In the genomic region with DNA sequence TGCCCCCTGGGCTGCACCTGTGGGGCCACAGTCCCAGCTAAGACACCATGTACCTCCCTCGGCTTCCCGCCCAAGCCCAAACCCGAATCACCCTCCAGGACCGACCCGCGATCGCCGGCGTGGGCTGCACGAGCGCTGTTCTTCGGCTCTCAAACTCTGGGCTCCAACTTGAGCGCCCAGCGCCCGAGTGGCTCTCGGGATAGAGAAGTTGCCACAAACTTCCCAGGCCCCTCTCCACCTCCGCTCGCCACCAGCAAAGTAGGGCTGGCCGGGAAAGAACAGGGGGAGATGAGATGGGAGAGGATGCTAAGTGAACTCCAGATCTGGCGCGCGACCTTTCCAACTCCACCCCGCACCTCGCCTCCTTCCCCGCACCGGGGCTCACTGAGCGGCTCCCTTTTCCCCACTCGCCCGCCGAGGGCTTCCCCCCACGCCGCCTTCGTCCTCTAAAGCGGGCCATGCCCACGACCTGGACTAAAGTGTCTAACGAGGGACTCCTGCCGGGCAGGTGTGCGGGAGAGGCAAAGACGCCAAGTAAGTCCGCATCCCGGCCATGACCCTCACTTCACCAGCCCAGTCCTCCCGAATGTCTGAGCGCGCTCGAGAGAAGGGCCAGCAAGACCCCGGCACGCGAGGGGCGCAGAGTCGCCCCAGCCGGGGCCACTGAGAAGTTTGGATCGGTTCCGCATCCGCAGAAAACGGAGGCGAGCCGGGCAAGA, we compare ENCODE assay signal across 7 mouse cellular contexts. TPM values are rescaled to one million over a fixed set of nuclear protein-coding genes. Genes with fewer than 3 reads are reported as not detected.
DNase-seq lines count a peak whose midpoint lies in the region; ATAC-seq and TF ChIP-seq lines count a peak whose summit lies in the region.

No protein-coding gene starts in this region.

- no peak for DNase-seq in lung, postnatal 14 days
- DNase-seq in adrenal gland, postnatal 36 days = peak; percentile 9 to 13
- peak; percentile 63 for DNase-seq in thymus, adult 2 months

- peak overlapping the region; percentile 41 for H3K9ac ChIP-seq in lung, embryonic 15.5 days
- peak overlapping the region; percentile 72 for H3K9ac ChIP-seq in forebrain, embryonic 12.5 days
- H3K9ac ChIP-seq in intestine, postnatal 0 days (ENCODE audit: low read depth, low read length) = peak overlapping the region; percentile 40

- TF ChIP-seq CTCF in intestine, postnatal 0 days (IDR thresholded peaks at IDR 0.05; ENCODE audit: low read depth) = no peak
- TF ChIP-seq CTCF in thymus, adult 2 months (IDR thresholded peaks at IDR 0.05; ENCODE audit: borderline replicate concordance, control insufficient read depth, extremely low read depth, insufficient read depth, low read length, poor library complexity) = no peak; the same call in 1 of the 2 replicates

- H3K27ac ChIP-seq in lung, embryonic 15.5 days = no peak overlapping the region
- no peak overlapping the region for H3K27ac ChIP-seq in forebrain, embryonic 12.5 days
- no peak overlapping the region for H3K27ac ChIP-seq in intestine, postnatal 0 days (ENCODE audit: low read depth, low read length)
- peak overlapping the region; percentile 98 for H3K27ac ChIP-seq in thymus, adult 2 months (ENCODE audit: control insufficient read depth, insufficient read depth, low read length)

- peak overlapping the region; percentile 66 for H3K4me3 ChIP-seq in lung, embryonic 15.5 days
- peak overlapping the region; percentile 82 for H3K4me3 ChIP-seq in forebrain, embryonic 12.5 days (replicated peaks)
- H3K4me3 ChIP-seq in intestine, postnatal 0 days (ENCODE audit: low read depth, low read length) = peak overlapping the region; percentile 77
- peak overlapping the region; percentile 90 for H3K4me3 ChIP-seq in thymus, adult 2 months (ENCODE audit: control insufficient read depth, insufficient read depth, low read length)

- H3K9me3 ChIP-seq in lung, embryonic 15.5 days = no peaks in the 10 kb centered on the region
- no peaks in the 10 kb centered on the region for H3K9me3 ChIP-seq in forebrain, embryonic 12.5 days
- no peaks in the 10 kb centered on the region for H3K9me3 ChIP-seq in intestine, postnatal 0 days (ENCODE audit: control insufficient read depth)

- H3K36me3 ChIP-seq in lung, embryonic 15.5 days = no peaks in the 10 kb centered on the region
- H3K36me3 ChIP-seq in forebrain, embryonic 12.5 days (replicated peaks) = no peaks in the 10 kb centered on the region
- H3K36me3 ChIP-seq in intestine, postnatal 0 days (ENCODE audit: control insufficient read depth, insufficient read depth) = no peaks in the 10 kb centered on the region
- H3K36me3 ChIP-seq in thymus, adult 2 months (ENCODE audit: control insufficient read depth, insufficient read depth, low read length) = peaks cover 18% of the 10 kb centered on the region

- no peak for TF ChIP-seq POLR2A in thymus, adult 2 months (IDR thresholded peaks at IDR 0.05; ENCODE audit: control insufficient read depth, extremely low read depth, insufficient read depth, low read length, poor library complexity)

- ATAC-seq in lung, embryonic 15.5 days (ENCODE audit: borderline replicate concordance, extremely low read depth, low FRiP score, low TSS enrichment) = peak; percentile 6; the same call in 1 of the 2 replicates
- ATAC-seq in forebrain, embryonic 12.5 days (ENCODE audit: low FRiP score) = peak; percentile 27; the same call in 1 of the 2 replicates
- ATAC-seq in intestine, postnatal 0 days = no peak
- peak; percentile 56 for ATAC-seq in megakaryocyte-erythroid progenitor cell, adult 5-6 weeks (replicated peaks; ENCODE audit: low FRiP score, low TSS enrichment, poor library complexity, severe bottlenecking)

- peaks cover 15% of the 10 kb centered on the region for H3K4me1 ChIP-seq in lung, embryonic 15.5 days
- peaks cover 20% of the 10 kb centered on the region for H3K4me1 ChIP-seq in forebrain, embryonic 12.5 days
- no peaks in the 10 kb centered on the region for H3K4me1 ChIP-seq in intestine, postnatal 0 days (replicated peaks; ENCODE audit: control insufficient read depth, insufficient read depth, low read length)
- peaks cover 9% of the 10 kb centered on the region for H3K4me1 ChIP-seq in thymus, adult 2 months (replicated peaks; ENCODE audit: control insufficient read depth, insufficient read depth, low read length)

- WGBS in lung, embryonic 15.5 days = 0% methylated on average over 57 of the region's 57 CpGs
- WGBS in forebrain, embryonic 12.5 days = under 1% methylated on average over 57 of the region's 57 CpGs
- 1% methylated on average over 56 of the region's 57 CpGs for WGBS in intestine, postnatal 0 days
- WGBS in thymus, adult 2 months = under 1% methylated on average over 57 of the region's 57 CpGs

- peaks cover 81% of the 10 kb centered on the region for H3K27me3 ChIP-seq in lung, embryonic 15.5 days
- H3K27me3 ChIP-seq in forebrain, embryonic 12.5 days = peaks cover 42% of the 10 kb centered on the region
- peaks cover 59% of the 10 kb centered on the region for H3K27me3 ChIP-seq in intestine, postnatal 0 days (replicated peaks; ENCODE audit: control insufficient read depth, insufficient read depth, low read length)
- H3K27me3 ChIP-seq in thymus, adult 2 months (ENCODE audit: control insufficient read depth, insufficient read depth, low read length) = no peaks in the 10 kb centered on the region

- peak overlapping the region; percentile 99 for H3K4me2 ChIP-seq in lung, embryonic 15.5 days
- H3K4me2 ChIP-seq in forebrain, embryonic 12.5 days = peak overlapping the region; percentile 97
- H3K4me2 ChIP-seq in intestine, postnatal 0 days (replicated peaks; ENCODE audit: low read depth) = peak overlapping the region; percentile 99

RNA-seq across cellular contexts. Expression of gene Satb1, which starts 1.2 kb away (rescaled TPM):
- polyA plus RNA-seq in lung, embryonic 15.5 days (2015; fragmentation: Nextera tagmentation; extraction: Ambion mirVana) = 8.2 and 12.3 TPM in 2 replicates
- total RNA-seq in adrenal gland, postnatal 36 days (2021) = 10 to 100 TPM; 16.1 to 21.4 TPM
- polyA plus RNA-seq in forebrain, embryonic 12.5 days (2016; fragmentation: Nextera tagmentation; extraction: Ambion mirVana) = 34.9 and 37.9 TPM in 2 replicates
- 2.0 and 2.4 TPM in 2 replicates for polyA plus RNA-seq in intestine, postnatal 0 days (2015; fragmentation: Nextera tagmentation; extraction: Ambion mirVana)
- 8.2 and 9.9 TPM in 2 replicates for total RNA-seq in megakaryocyte-erythroid progenitor cell, adult 5-6 weeks (2014; fragmentation: Nextera tagmentation)
- total RNA-seq in megakaryocyte-erythroid progenitor cell, adult 5-6 weeks (2017) = 3.9 and 6.2 TPM in 2 replicates
- 873 and 1,043 TPM in 2 replicates for polyA plus RNA-seq in thymus, adult 2 months (2012; rRNA removed)

Comparison
In these comparisons a context has a peak if more than half of its experiments do, and no peak if none do; other contexts are left out.
1. RNA of gene Satb1, which starts 1.2 kb away (polyA plus RNA-seq): 873 to 1,043 TPM in thymus, adult 2 months; 34.9 to 37.9 TPM in forebrain, embryonic 12.5 days, 8.2 to 12.3 TPM in lung, embryonic 15.5 days and 2.0 to 2.4 TPM in intestine, postnatal 0 days; every median in the first group is over 10 times any median in the second.
2. Peak in every context shown above with its lines, with median percentiles within 50 percentile points of each other: H3K4me2 ChIP-seq, H3K4me3 ChIP-seq and H3K9ac ChIP-seq.